Mouse (Mus musculus): ENCODE data around the gene Apol7c. TPM values are rescaled to one million over a fixed set of nuclear protein-coding genes. Genes with fewer than 3 reads are reported as not detected.
"Not testable (repeated sequence)": the region's sequence is repeated elsewhere in the genome, so short reads cannot be mapped to it uniquely, and the experiment has no call there.

The Apol7c gene
- polyA plus RNA-seq, 1 experiment from 2014 or later, result not detected

GRCm38 (mm10) chr15:77476693-77477092 lies 56.4 kb downstream of the Apol7c start, which contains the start of gene Apol10a:
Apol10a (plus strand) TSS chr15:77477047.
- not testable (repeated sequence) for H3K9me3 ChIP-seq; H3K4me2 ChIP-seq (replicated peaks); H3K27me3 ChIP-seq (replicated peaks); ATAC-seq (ENCODE audit: low FRiP score, low read depth); H3K9ac ChIP-seq; H3K27ac ChIP-seq; H3K4me3 ChIP-seq; H3K36me3 ChIP-seq; H3K4me1 ChIP-seq
- 84% methylated on average over 2 of the region's 2 CpGs for WGBS

Other genes starting within 250 kb of the Apol7c start
- 148 and 159 TPM in 2 replicates for gene Rbfox2, start 226.3 kb downstream of the Apol7c start, polyA plus RNA-seq (2016; fragmentation: Nextera tagmentation; extraction: Ambion mirVana)
- gene Apol7a, start 134.2 kb downstream of the Apol7c start, polyA plus RNA-seq (2016; fragmentation: Nextera tagmentation; extraction: Ambion mirVana), result not detected in 2 replicates
- 0.24 TPM in 1 of 2 replicates, not detected in the other for gene Apol9a, start 122.2 kb downstream of the Apol7c start, polyA plus RNA-seq (2016; fragmentation: Nextera tagmentation; extraction: Ambion mirVana)
- gene Apol7b, start 85.8 kb downstream of the Apol7c start, polyA plus RNA-seq (2016; fragmentation: Nextera tagmentation; extraction: Ambion mirVana), result not detected in 2 replicates
- not detected in 2 replicates for gene Apol10a, start 56.3 kb downstream of the Apol7c start, polyA plus RNA-seq (2016; fragmentation: Nextera tagmentation; extraction: Ambion mirVana)
- gene Apol11a, start 25.0 kb downstream of the Apol7c start, polyA plus RNA-seq (2016; fragmentation: Nextera tagmentation; extraction: Ambion mirVana), result not detected in 2 replicates
- not detected in 2 replicates for gene 1700025B11Rik, start 28.6 kb upstream of the Apol7c start, polyA plus RNA-seq (2016; fragmentation: Nextera tagmentation; extraction: Ambion mirVana)
- 0.19 TPM in 1 of 2 replicates, not detected in the other for gene Apol10b, start 62.8 kb upstream of the Apol7c start, polyA plus RNA-seq (2016; fragmentation: Nextera tagmentation; extraction: Ambion mirVana)
- gene Gm36245, start 65.9 kb upstream of the Apol7c start, polyA plus RNA-seq (2016; fragmentation: Nextera tagmentation; extraction: Ambion mirVana), result not detected in 2 replicates
- not detected in 2 replicates for gene Apol11b, start 110.0 kb upstream of the Apol7c start, polyA plus RNA-seq (2016; fragmentation: Nextera tagmentation; extraction: Ambion mirVana)
- not detected in 2 replicates for gene Apol7e, start 165.5 kb upstream of the Apol7c start, polyA plus RNA-seq (2016; fragmentation: Nextera tagmentation; extraction: Ambion mirVana)
- not detected in 2 replicates for gene Apol9b, start 195.7 kb upstream of the Apol7c start, polyA plus RNA-seq (2016; fragmentation: Nextera tagmentation; extraction: Ambion mirVana)
- gene Apol8, start 223.7 kb upstream of the Apol7c start, polyA plus RNA-seq (2016; fragmentation: Nextera tagmentation; extraction: Ambion mirVana), result 0.26 and 0.48 TPM in 2 replicates

All from neural tube, embryonic 12.5 days (tissue).